Mouse (Mus musculus) CH12.LX (cell line): ENCODE results near the gene Stat1. TPM values are rescaled to one million over a fixed set of nuclear protein-coding genes. Genes with fewer than 3 reads are reported as not detected.

Experiments
- DNase-seq: peaks from one replicate; pipeline ENCODE4 v3.0.0-alpha.2; 2013; ENCODE audit errors: extremely low read depth
- H3K27ac ChIP-seq: 2 replicates; pipeline ENCODE4 v1.5.1; 2012; ENCODE audit warnings: low read depth, mild to moderate bottlenecking, control low read depth, moderate library complexity; ENCODE audit not compliant: insufficient read depth
- H3K27me3 ChIP-seq: replicated peaks from 2 replicates; pipeline ENCODE3; 2012; ENCODE audit warnings: inconsistent platforms
- H3K36me3 ChIP-seq, 2 experiments: replicated peaks in 1 of 2; 2 replicates each; pipeline versions ENCODE3 to v1.6.1; 2012; ENCODE audit warnings: inconsistent platforms in 1 of 2, low read length in 1 of 2, mild to moderate bottlenecking in 1 of 2, mixed read lengths in 1 of 2, moderate library complexity in 1 of 2; ENCODE audit not compliant: control insufficient read depth in 1 of 2, insufficient read depth in 1 of 2
- H3K4me1 ChIP-seq, 2 experiments: 2 replicates each; pipeline ENCODE4 v1.6.1; 2012; ENCODE audit warnings: inconsistent platforms in 1 of 2, moderate library complexity in 1 of 2; ENCODE audit not compliant: insufficient read depth in 2 of 2, control insufficient read depth in 1 of 2
- H3K4me2 ChIP-seq: 2 replicates; pipeline ENCODE4 v1.6.1; 2012; ENCODE audit warnings: low read depth, mild to moderate bottlenecking, control low read depth; ENCODE audit not compliant: poor library complexity, insufficient read depth, severe bottlenecking
- H3K4me3 ChIP-seq, 3 experiments: fragments of 150-350 bp in 1 of 3; sonication (generic) in 1 of 3; replicated peaks in 1 of 3; 2 replicates each; pipeline versions ENCODE3 to v1.5.1; 2011 to 2012; ENCODE audit warnings: low read depth in 2 of 3, low read length in 2 of 3, mild to moderate bottlenecking in 2 of 3, moderate library complexity in 2 of 3, control low read depth in 1 of 3, improper control_type of control experiment in 1 of 3, inconsistent platforms in 1 of 3, mixed read lengths in 1 of 3; ENCODE audit not compliant: poor library complexity in 1 of 3
- H3K79me2 ChIP-seq: replicated peaks from 2 replicates; pipeline ENCODE4 v1.6.1; 2012; ENCODE audit warnings: mild to moderate bottlenecking, moderate library complexity; ENCODE audit not compliant: control insufficient read depth, poor library complexity, insufficient read depth, severe bottlenecking; ENCODE audit errors: extremely low read depth
- H3K9ac ChIP-seq: 2 replicates; pipeline ENCODE4 v1.6.1; 2012; ENCODE audit warnings: low read depth, mild to moderate bottlenecking, control low read depth, moderate library complexity; ENCODE audit not compliant: insufficient read depth
- H3K9me3 ChIP-seq: replicated peaks from 2 replicates; pipeline ENCODE3; 2012; ENCODE audit warnings: low read length, inconsistent platforms, mixed read lengths
- BHLHE40 ChIP-seq: IDR thresholded peaks from 2 replicates; pipeline ENCODE4 v1.6.1; 2011; ENCODE audit warnings: mild to moderate bottlenecking, low read depth, low read length, improper control_type of control experiment
- CHD1 ChIP-seq: IDR thresholded peaks from 2 replicates; pipeline ENCODE4 v1.6.1; 2012; ENCODE audit warnings: low read depth, low read length, improper control_type of control experiment, inconsistent platforms
- CTCF ChIP-seq, 2 experiments: IDR thresholded peaks in 1 of 2; conservative IDR thresholded peaks in 1 of 2; 2 replicates each; pipeline ENCODE4 v1.5.1; 2011 to 2012; ENCODE audit warnings: low read depth in 2 of 2, low read length in 2 of 2, improper control_type of control experiment in 1 of 2, inconsistent platforms in 1 of 2, mild to moderate bottlenecking in 1 of 2, moderate library complexity in 1 of 2
- E2F4 ChIP-seq: IDR thresholded peaks from 2 replicates; pipeline ENCODE4 v1.6.1; 2011; ENCODE audit warnings: low read depth, low read length, improper control_type of control experiment; ENCODE audit not compliant: insufficient replicate concordance
- ELF1 ChIP-seq: IDR thresholded peaks from 2 replicates; pipeline ENCODE4 v1.6.1; 2014; ENCODE audit warnings: low read depth, mild to moderate bottlenecking, inconsistent platforms, low read length, improper control_type of control experiment
- EP300 ChIP-seq: IDR thresholded peaks from 2 replicates; pipeline ENCODE4 v1.6.1; 2011; ENCODE audit warnings: low read length, improper control_type of control experiment
- ETS1 ChIP-seq: conservative IDR thresholded peaks from 2 replicates; pipeline ENCODE4 v1.6.1; 2012; ENCODE audit warnings: low read depth, mild to moderate bottlenecking, inconsistent platforms, low read length, improper control_type of control experiment, moderate library complexity
- GABPA ChIP-seq: IDR thresholded peaks from 2 replicates; pipeline ENCODE4 v1.6.1; 2012; ENCODE audit warnings: low read depth, low read length, improper control_type of control experiment, inconsistent platforms; ENCODE audit not compliant: insufficient replicate concordance
- HCFC1 ChIP-seq: IDR thresholded peaks from 2 replicates; pipeline ENCODE4 v1.6.1; 2012; ENCODE audit warnings: low read depth, mild to moderate bottlenecking, inconsistent platforms, low read length, improper control_type of control experiment
- IRF4 ChIP-seq: IDR thresholded peaks from 2 replicates; pipeline ENCODE4 v1.6.1; 2014; ENCODE audit warnings: low read depth, mild to moderate bottlenecking, inconsistent platforms, low read length, improper control_type of control experiment
- JUN ChIP-seq: IDR thresholded peaks from 2 replicates; pipeline ENCODE4 v1.6.1; 2011; ENCODE audit warnings: low read depth, mild to moderate bottlenecking, low read length, improper control_type of control experiment, moderate library complexity; ENCODE audit not compliant: insufficient read depth
- JUND ChIP-seq: conservative IDR thresholded peaks from 2 replicates; pipeline ENCODE4 v1.6.1; 2011; ENCODE audit warnings: low read depth, low read length, improper control_type of control experiment
- KAT2A ChIP-seq: IDR thresholded peaks from 2 replicates; pipeline ENCODE4 v1.6.1; 2012; ENCODE audit warnings: low read length, improper control_type of control experiment, inconsistent platforms; ENCODE audit not compliant: insufficient replicate concordance
- MAFK ChIP-seq: IDR thresholded peaks from 2 replicates; pipeline ENCODE4 v1.6.1; 2011; ENCODE audit warnings: low read length, improper control_type of control experiment; ENCODE audit not compliant: insufficient replicate concordance
- MAX ChIP-seq: IDR thresholded peaks from 2 replicates; pipeline ENCODE4 v1.6.1; 2011; ENCODE audit warnings: low read length, improper control_type of control experiment
- MAZ ChIP-seq: IDR thresholded peaks from 2 replicates; pipeline ENCODE4 v1.6.1; 2012; ENCODE audit warnings: low read depth, mild to moderate bottlenecking, inconsistent platforms, low read length, improper control_type of control experiment, moderate library complexity
- MEF2A ChIP-seq: IDR thresholded peaks from 2 replicates; pipeline ENCODE4 v1.6.1; 2014; ENCODE audit warnings: low read depth, mild to moderate bottlenecking, inconsistent platforms, low read length, improper control_type of control experiment, borderline replicate concordance
- MXI1 ChIP-seq: IDR thresholded peaks from 2 replicates; pipeline ENCODE4 v1.6.1; 2011; ENCODE audit warnings: mild to moderate bottlenecking, low read depth, low read length, improper control_type of control experiment
- MYC ChIP-seq: IDR thresholded peaks from 2 replicates; pipeline ENCODE4 v1.6.1; 2011; ENCODE audit warnings: low read depth, mild to moderate bottlenecking, improper control_type of control experiment, low read length
- NELFE ChIP-seq: IDR thresholded peaks from 2 replicates; pipeline ENCODE4 v1.6.1; 2011; ENCODE audit warnings: low read depth, low read length, improper control_type of control experiment
- NRF1 ChIP-seq: IDR thresholded peaks from 2 replicates; pipeline ENCODE4 v1.6.1; 2014; ENCODE audit warnings: low read depth, mild to moderate bottlenecking, inconsistent platforms, low read length, improper control_type of control experiment, moderate library complexity
- PAX5 ChIP-seq: IDR thresholded peaks from 2 replicates; pipeline ENCODE4 v1.6.1; 2012; ENCODE audit warnings: low read length, inconsistent platforms, mixed read lengths
- POLR2A ChIP-seq: IDR thresholded peaks from 2 replicates; pipeline ENCODE4 v1.6.1; 2011; ENCODE audit warnings: low read depth, mild to moderate bottlenecking, improper control_type of control experiment, low read length
- POLR2AphosphoS2 ChIP-seq: IDR thresholded peaks from 2 replicates; pipeline ENCODE4 v1.6.1; 2011; ENCODE audit warnings: low read depth, low read length, improper control_type of control experiment
- RAD21 ChIP-seq: IDR thresholded peaks from 2 replicates; pipeline ENCODE4 v1.6.1; 2011; ENCODE audit warnings: low read depth, mild to moderate bottlenecking, low read length, improper control_type of control experiment, moderate library complexity
- RCOR1 ChIP-seq: conservative IDR thresholded peaks from 2 replicates; pipeline ENCODE4 v1.6.1; 2012; ENCODE audit warnings: low read depth, mild to moderate bottlenecking, inconsistent platforms, low read length, improper control_type of control experiment
- SIN3A ChIP-seq: IDR thresholded peaks from 2 replicates; pipeline ENCODE4 v1.6.1; 2012; ENCODE audit warnings: low read length, improper control_type of control experiment, inconsistent platforms
- SMC3 ChIP-seq: IDR thresholded peaks from 2 replicates; pipeline ENCODE4 v1.6.1; 2011; ENCODE audit warnings: low read depth, low read length, improper control_type of control experiment
- TBP ChIP-seq: conservative IDR thresholded peaks from 2 replicates; pipeline ENCODE4 v1.6.1; 2011; ENCODE audit warnings: low read depth, low read length, improper control_type of control experiment
- TCF12 ChIP-seq: IDR thresholded peaks from 2 replicates; pipeline ENCODE4 v1.6.1; 2014; ENCODE audit warnings: low read depth, mild to moderate bottlenecking, inconsistent platforms, low read length, improper control_type of control experiment
- UBTF ChIP-seq: IDR thresholded peaks from 2 replicates; pipeline ENCODE4 v1.6.1; 2012; ENCODE audit warnings: low read depth, mild to moderate bottlenecking, inconsistent platforms, low read length, improper control_type of control experiment, moderate library complexity
- USF1 ChIP-seq: IDR thresholded peaks from 2 replicates; pipeline ENCODE4 v1.6.1; 2014; ENCODE audit warnings: low read depth, mild to moderate bottlenecking, inconsistent platforms, low read length, improper control_type of control experiment
- USF2 ChIP-seq: conservative IDR thresholded peaks from 2 replicates; pipeline ENCODE4 v1.6.1; 2011; ENCODE audit warnings: low read depth, low read length, improper control_type of control experiment
- ZC3H11A ChIP-seq: IDR thresholded peaks from 2 replicates; pipeline ENCODE4 v1.6.1; 2012; ENCODE audit warnings: low read depth, mild to moderate bottlenecking, inconsistent platforms, low read length, improper control_type of control experiment
- ZKSCAN1 ChIP-seq: IDR thresholded peaks from 2 replicates; pipeline ENCODE4 v1.6.1; 2012; ENCODE audit warnings: low read depth, inconsistent platforms, low read length, improper control_type of control experiment, borderline replicate concordance
- ZMIZ1 ChIP-seq: IDR thresholded peaks from 2 replicates; pipeline ENCODE4 v1.6.1; 2012; ENCODE audit warnings: low read depth, mild to moderate bottlenecking, inconsistent platforms, low read length, improper control_type of control experiment
- ZNF384 ChIP-seq: IDR thresholded peaks from 2 replicates; pipeline ENCODE4 v1.6.1; 2012; ENCODE audit warnings: low read depth, low read length, improper control_type of control experiment, inconsistent platforms
- dilution Hi-C: fragments of 300-500 bp; cut with MboI; formaldehyde crosslinking; loops from 2 replicates; pipeline ENCODE4 v1.14.3; 2020; ENCODE audit warnings: low sequenced_read_pairs; ENCODE audit not compliant: extremely low pct_unique_long_range_greater_than_20kb, extremely low pct_ligation_motif_present
- in situ Hi-C: fragments of 300-500 bp; cut with MboI; formaldehyde crosslinking; loops from 3 replicates; pipeline ENCODE4 v1.14.3; 2019; ENCODE audit warnings: low sequenced_read_pairs, low pct_ligation_motif_present, low pct_unique_long_range_greater_than_20kb, mixed read lengths
- polyA plus RNA-seq: library from polyadenylated mRNA; unstranded; fragments of >175 nt; gene quantifications from 2 replicates; pipeline ENCODE4 v1.2.1, GENCODE M21; 2012; ENCODE audit warnings: low read depth; ENCODE audit not compliant: insufficient read length
- total RNA-seq, 2 experiments: library from RNA; depleted of rRNA; stranded (reverse); fragments of 300-350 nt in 1 of 2; fragments of >200 nt in 1 of 2; gene quantifications; 2 replicates each; pipeline ENCODE4 v1.2.3; 2012 to 2014

Gene Stat1
- 119 and 143 TPM in 2 replicates for total RNA-seq (2012; rRNA removed)
- total RNA-seq (2014; rRNA removed) = 179 and 190 TPM in 2 replicates
- polyA plus RNA-seq = 94.6 and 101 TPM in 2 replicates

DNA sequence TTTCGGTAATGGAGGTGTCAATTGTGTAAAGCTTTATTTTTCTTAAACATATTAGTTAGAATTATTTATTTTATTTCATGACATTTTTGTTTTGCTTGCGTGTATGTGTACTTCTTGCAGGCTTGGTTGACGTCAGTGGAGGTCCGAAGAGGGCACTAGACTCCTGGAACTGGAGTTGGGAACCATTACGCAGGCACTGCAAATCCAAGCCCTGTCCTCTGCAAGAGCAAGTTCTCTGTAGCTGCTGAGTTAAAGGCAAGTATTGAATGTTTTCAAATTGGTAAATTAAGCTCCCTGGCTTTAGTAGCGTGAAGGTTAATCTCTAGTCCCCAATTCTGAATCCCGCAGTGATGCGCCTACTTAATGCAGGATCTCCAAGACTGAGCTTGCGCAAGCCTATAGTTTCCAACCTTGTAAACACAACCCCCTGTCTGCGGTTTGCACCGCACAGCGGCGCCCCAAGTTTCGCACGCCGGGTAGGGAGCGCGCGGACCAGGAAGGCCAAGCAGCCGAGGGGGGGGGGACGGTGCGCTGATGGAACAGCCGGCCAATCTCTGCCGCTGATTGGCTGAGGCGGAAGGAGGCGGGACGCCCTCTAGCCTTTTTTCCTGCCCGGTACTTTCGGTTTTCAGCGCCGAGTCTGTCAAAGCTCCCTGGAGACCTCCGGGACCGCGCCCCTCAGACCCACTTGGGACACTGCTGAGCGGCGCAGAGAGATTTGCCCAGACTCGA is at the start of gene Stat1:
Gene Stat1, plus strand, starts transcription at position 581 of the 732 bp plus-strand sequence.
- H3K27me3 ChIP-seq = peaks cover 2% of the 10 kb centered on the region
- dilution Hi-C loops (no loop called here), in situ Hi-C loops (loop anchor here (25.0 kb wide), 1 partner anchor 518 kb away; the partner anchor contains the start of gene Nemp2)
- peak within 1 kb of the TSS; percentile 75 for H3K9ac ChIP-seq
- no peaks in the 10 kb centered on the region for H3K9me3 ChIP-seq
- peaks cover 9 to 39% of the 10 kb centered on the region in 2 experiments for H3K4me1 ChIP-seq
- peaks cover 36% of the 10 kb centered on the region for H3K79me2 ChIP-seq
- peak within 1 kb of the TSS; percentile 94 for H3K4me2 ChIP-seq
- H3K27ac ChIP-seq = peak within 1 kb of the TSS; percentile 84
- peak; percentile 92 for DNase-seq
- peak within 1 kb of the TSS; percentile 57 to 98 (median 93) for H3K4me3 ChIP-seq
- H3K36me3 ChIP-seq = peaks cover 19 to 25% of the 10 kb centered on the region in 2 experiments
- TF ChIP-seq RCOR1 (no peak), E2F4 (no peak), MEF2A (peak; percentile 81), NELFE (no peak), USF2 (no peak), ETS1 (peak; percentile 86), MYC (0 out of 2 replicates have a peak, but pooled peaks have one; percentile 13), IRF4 (peak; percentile 92), CHD1 (no peak; the same call in 1 of the 2 replicates), TBP (no peak), TCF12 (peak; percentile 94), SMC3 (no peak), ZMIZ1 (0 out of 2 replicates have a peak, but pooled peaks have one; percentile 20), KAT2A (0 out of 2 replicates have a peak, but pooled peaks have one; percentile 68), JUND (no peak), POLR2A (peak; percentile 47; the same call in 1 of the 2 replicates), UBTF (no peak), POLR2AphosphoS2 (no peak), EP300 (peak; percentile 12; the same call in 1 of the 2 replicates), MAX (peak; percentile 74; the same call in 1 of the 2 replicates), CTCF (conservative IDR thresholded peaks at IDR 0.05 in 1 of 2, IDR thresholded peaks at IDR 0.05 in 1 of 2; ENCODE audit: low read depth in 2 of 2, low read length in 2 of 2) (0 out of 4 replicates have a peak, but pooled peaks of 1 of the 2 experiments have one; percentile 21), HCFC1 (peak; percentile 76), USF1 (peak; percentile 20; the same call in 1 of the 2 replicates), JUN (0 out of 2 replicates have a peak, but pooled peaks have one; percentile 5), NRF1 (peak; percentile 77), ZKSCAN1 (no peak), ZNF384 (peak; percentile 38; the same call in 1 of the 2 replicates), BHLHE40 (peak; percentile 84), ZC3H11A (no peak), SIN3A (peak; percentile 91), PAX5 (no peak), RAD21 (no peak), ELF1 (peak; percentile 93), MAZ (peak; percentile 90), MXI1 (peak; percentile 71), MAFK (0 out of 2 replicates have a peak, but pooled peaks have one; percentile 40), GABPA (no peak)
